Comparison of ENCODE assay signal across 8 mouse cellular contexts in the genomic region with DNA sequence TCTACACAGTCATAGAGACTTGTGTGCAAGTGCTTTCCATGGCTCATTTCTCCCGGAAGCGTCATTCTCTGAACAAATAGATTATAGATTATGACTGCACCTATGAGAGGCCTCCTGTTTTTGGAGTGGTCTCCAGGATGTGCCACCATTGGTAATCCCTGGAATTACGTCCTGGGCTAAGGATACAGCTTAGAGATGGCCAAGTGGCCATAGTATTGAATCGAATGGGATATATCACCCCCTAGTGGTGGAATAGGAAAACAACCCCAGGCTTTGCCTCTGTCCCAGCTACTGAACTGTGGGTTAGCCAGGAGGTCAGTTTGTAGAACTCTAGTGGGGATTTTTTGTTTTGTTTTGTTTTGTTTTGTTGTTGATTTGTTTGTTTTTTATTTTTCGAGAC. TPM values are rescaled to one million over a fixed set of nuclear protein-coding genes. Genes with fewer than 3 reads are reported as not detected.
DNase-seq lines count a peak whose midpoint lies in the region; ATAC-seq and TF ChIP-seq lines count a peak whose summit lies in the region.

No protein-coding gene starts in this region.

- H3K36me3 ChIP-seq in kidney, adult 2 months (ENCODE audit: control insufficient read depth, insufficient read depth, low read length): no peaks in the 10 kb centered on the region
- H3K36me3 ChIP-seq in hindbrain, embryonic 14.5 days (replicated peaks; ENCODE audit: control insufficient read depth, insufficient read depth): no peaks in the 10 kb centered on the region

- no peak for TF ChIP-seq POLR2A in kidney, adult 2 months (IDR thresholded peaks at IDR 0.05; ENCODE audit: low read depth, low read length)

- no peak overlapping the region for H3K27ac ChIP-seq in kidney, adult 2 months (ENCODE audit: insufficient read depth, low read depth, low read length)
- no peak overlapping the region for H3K27ac ChIP-seq in hindbrain, embryonic 14.5 days

- no peak overlapping the region for H3K4me2 ChIP-seq in hindbrain, embryonic 14.5 days (replicated peaks)

- H3K4me1 ChIP-seq in kidney, adult 2 months (ENCODE audit: control insufficient read depth, insufficient read depth, low read length): no peaks in the 10 kb centered on the region
- H3K4me1 ChIP-seq in hindbrain, embryonic 14.5 days (replicated peaks; ENCODE audit: control insufficient read depth, insufficient read depth, low read length): no peaks in the 10 kb centered on the region

- H3K4me3 ChIP-seq in kidney, adult 2 months (ENCODE audit: insufficient read depth, low read depth, low read length): no peak overlapping the region
- H3K4me3 ChIP-seq in hindbrain, embryonic 14.5 days (replicated peaks; ENCODE audit: low read length): no peak overlapping the region

- no peak for ATAC-seq in hindbrain, embryonic 14.5 days (ENCODE audit: low FRiP score)
- ATAC-seq in megakaryocyte, adult 5-6 weeks (ENCODE audit: poor library complexity, severe bottlenecking): peak; percentile 74

- 36% methylated on average over 5 of the region's 5 CpGs for WGBS in kidney, adult 2 months
- 38% methylated on average over 5 of the region's 5 CpGs for WGBS in hindbrain, embryonic 14.5 days

- no peaks in the 10 kb centered on the region for H3K27me3 ChIP-seq in kidney, adult 2 months (replicated peaks; ENCODE audit: control insufficient read depth, insufficient read depth, low read length)
- H3K27me3 ChIP-seq in hindbrain, embryonic 14.5 days (ENCODE audit: control insufficient read depth, insufficient read depth, low read length): no peaks in the 10 kb centered on the region

- no peaks in the 10 kb centered on the region for H3K9me3 ChIP-seq in hindbrain, embryonic 14.5 days (ENCODE audit: control insufficient read depth, low read length)

- peak; percentile 66 for DNase-seq in kidney, adult 2 months
- DNase-seq in kidney, adult 11 months: no peak
- peak; percentile 67 for DNase-seq in ES-CJ7 (ENCODE audit: low read depth, low spot score)
- peak; percentile 73 for DNase-seq in cerebellum, adult 9-10 months
- DNase-seq in hindbrain, embryonic 14.5 days (ENCODE audit: low spot score): peak; percentile 66
- no peak for DNase-seq in urinary bladder, postnatal 25 days (ENCODE audit: low spot score)
- DNase-seq in urinary bladder, adult 18-20 months (ENCODE audit: low spot score in 2 of 2): no peak

- peak; percentile 59 for TF ChIP-seq CTCF in kidney, adult 2 months (conservative IDR thresholded peaks at IDR 0.05; ENCODE audit: insufficient read depth, insufficient read length, low read depth, low read length)

- no peak overlapping the region for H3K9ac ChIP-seq in hindbrain, embryonic 14.5 days

RNA-seq across cellular contexts. Expression of a gene that starts 21.4 kb away (rescaled TPM):
- polyA plus RNA-seq in kidney, adult 2 months (2012; rRNA removed): 7.0 and 7.3 TPM in 2 replicates
- 2.7 and 3.6 TPM in 2 replicates for polyA plus RNA-seq in hindbrain, embryonic 14.5 days (2014; fragmentation: Nextera tagmentation; extraction: Ambion mirVana)
- total RNA-seq in megakaryocyte, adult 5-6 weeks (2015): not detected in 2 replicates
- not detected in 2 replicates for total RNA-seq in megakaryocyte, adult 5-6 weeks (2017)

RNA-seq across cellular contexts. Expression of a gene that starts 23.2 kb away (rescaled TPM):
- 28.2 and 31.3 TPM in 2 replicates for polyA plus RNA-seq in kidney, adult 2 months (2012; rRNA removed)
- 21.0 and 23.2 TPM in 2 replicates for polyA plus RNA-seq in hindbrain, embryonic 14.5 days (2014; fragmentation: Nextera tagmentation; extraction: Ambion mirVana)
- total RNA-seq in megakaryocyte, adult 5-6 weeks (2015): 14.5 and 19.4 TPM in 2 replicates
- 21.8 and 22.5 TPM in 2 replicates for total RNA-seq in megakaryocyte, adult 5-6 weeks (2017)

RNA-seq across cellular contexts. Expression of a gene that starts 25.6 kb away (rescaled TPM):
- polyA plus RNA-seq in kidney, adult 2 months (2012; rRNA removed): 24.4 and 49.4 TPM in 2 replicates
- polyA plus RNA-seq in hindbrain, embryonic 14.5 days (2014; fragmentation: Nextera tagmentation; extraction: Ambion mirVana): 211 and 298 TPM in 2 replicates
- total RNA-seq in megakaryocyte, adult 5-6 weeks (2015): 188 and 220 TPM in 2 replicates
- total RNA-seq in megakaryocyte, adult 5-6 weeks (2017): 116 and 127 TPM in 2 replicates

Comparison
In these comparisons a context has a peak if more than half of its experiments do, and no peak if none do; other contexts are left out.
1. DNase-seq: peak in kidney, adult 2 months (single experiment), ES-CJ7 (single experiment), cerebellum, adult 9-10 months (single experiment) and hindbrain, embryonic 14.5 days (single experiment); none in kidney, adult 11 months (single experiment), urinary bladder, postnatal 25 days (single experiment) and urinary bladder, adult 18-20 months (0 of 2).